Mouse (Mus musculus) embryonic facial prominence, embryonic 13.5 days (tissue): ENCODE measurements around the gene Cox6b1. TPM values are rescaled to one million over a fixed set of nuclear protein-coding genes. Genes with fewer than 3 reads are reported as not detected.
A peak's percentile ranks its signal among the peaks of the same experiment; 100 is the strongest.

ENCODE experiments used
- ATAC-seq: fragments of 200-750 bp; cut with Nextera tagmentation; 2 replicates; pipeline ENCODE4 v1.8.0; 2017; ENCODE audit warnings: low read depth; ENCODE audit not compliant: insufficient number of reproducible peaks, insufficient read depth, low FRiP score, low TSS enrichment
- H3K27ac ChIP-seq: fragments of 300-500 bp; sonication (generic); 2 replicates; pipeline ENCODE4 v1.5.1; 2015; ENCODE audit warnings: moderate library complexity, mild to moderate bottlenecking, inconsistent platforms
- H3K27me3 ChIP-seq: fragments of 300-500 bp; sonication (generic); 2 replicates; pipeline ENCODE4 v1.6.1; 2015; ENCODE audit warnings: mild to moderate bottlenecking, inconsistent platforms
- H3K36me3 ChIP-seq: fragments of 300-500 bp; sonication (generic); 2 replicates; pipeline ENCODE4 v1.6.1; 2015; ENCODE audit warnings: mild to moderate bottlenecking, inconsistent platforms
- H3K4me1 ChIP-seq: fragments of 300-500 bp; sonication (generic); 2 replicates; pipeline ENCODE4 v1.6.1; 2015; ENCODE audit warnings: inconsistent platforms
- H3K4me2 ChIP-seq: fragments of 300-500 bp; sonication (generic); 2 replicates; pipeline ENCODE4 v1.6.1; 2015; ENCODE audit warnings: moderate library complexity, mild to moderate bottlenecking, inconsistent platforms
- H3K4me3 ChIP-seq: fragments of 300-500 bp; sonication (generic); 2 replicates; pipeline ENCODE4 v1.5.1; 2015; ENCODE audit warnings: mild to moderate bottlenecking, inconsistent platforms
- H3K9ac ChIP-seq: fragments of 300-500 bp; sonication (generic); 2 replicates; pipeline ENCODE4 v1.6.1; 2015; ENCODE audit warnings: mild to moderate bottlenecking, inconsistent platforms
- H3K9me3 ChIP-seq: fragments of 300-500 bp; sonication (generic); 2 replicates; pipeline ENCODE4 v1.6.1; 2016; ENCODE audit warnings: inconsistent platforms
- WGBS: fragments of 180-500 bp; shearing (Covaris S2); methylation state at CpG from one replicate; pipeline ENCODE4 v1.1.7; 2015; ENCODE audit warnings: mixed read lengths; 5-methylcytosine and 5-hydroxymethylcytosine counted together
- polyA plus RNA-seq: library from polyadenylated mRNA; unstranded; fragments of >200 nt; fragmentation: Nextera tagmentation; extraction: Ambion mirVana; gene quantifications from 2 replicates; pipeline ENCODE4 v1.2.1, GENCODE M21; 2015

The Cox6b1 gene
- 818 and 841 TPM in 2 replicates for polyA plus RNA-seq

- H3K27ac ChIP-seq, result peak within 1 kb of the TSS; percentile 48
- peak; percentile 84 for ATAC-seq
- H3K4me2 ChIP-seq, result peak within 1 kb of the TSS; percentile 91
- peaks cover 14% of the 10 kb centered on the region for H3K27me3 ChIP-seq
- H3K4me1 ChIP-seq, result peaks cover 9% of the 10 kb centered on the region
- peak within 1 kb of the TSS; percentile 91 for H3K9ac ChIP-seq
- peaks cover 34% of the 10 kb centered on the region for H3K36me3 ChIP-seq
- no peaks in the 10 kb centered on the region for H3K9me3 ChIP-seq
- H3K4me3 ChIP-seq, result peak within 1 kb of the TSS; percentile 83
- WGBS, result 2% methylated on average over 44 of the region's 44 CpGs
Observed at GRCm38 (mm10) chr7:30625530-30626384, at the start of gene Cox6b1. Gene Cox6b1 (minus strand): TSS chr7:30626151.

- no peaks in the 10 kb centered on the region for H3K4me1 ChIP-seq
- no peak within 1 kb of the TSS for H3K27ac ChIP-seq
Observed at GRCm38 (mm10) chr7:30671480-30671879, 45.5 kb upstream of the Cox6b1 start, which contains the start of gene Pmis2. Gene Pmis2 (minus strand): TSS chr7:30671605.

GRCm38 (mm10) chr7:30669229-30669628, 43.3 kb upstream of the Cox6b1 start:
- Histone ChIP-seq H3K9me3 (no peaks in the 10 kb centered on the region), H3K27me3 (peaks cover 8% of the 10 kb centered on the region; the same call in 1 of the 2 replicates), H3K4me2 (no peak overlapping the region), H3K4me1 (peaks cover 7% of the 10 kb centered on the region; the same call in 1 of the 2 replicates), H3K27ac (no peak overlapping the region), H3K36me3 (no peaks in the 10 kb centered on the region), H3K4me3 (no peak overlapping the region), H3K9ac (no peak overlapping the region)
- no peak for ATAC-seq
- WGBS, result 38% methylated on average over 3 of the region's 3 CpGs

More at GRCm38 (mm10) chr7:30671480-30671879, 45.5 kb upstream of the Cox6b1 start, which contains the start of gene Pmis2:
- H3K4me3 ChIP-seq, result no peak within 1 kb of the TSS
- 68% methylated on average over 9 of the region's 9 CpGs for WGBS
- no peak for ATAC-seq
- no peaks in the 10 kb centered on the region for H3K36me3 ChIP-seq
- H3K27me3 ChIP-seq, result peaks cover 8% of the 10 kb centered on the region; the same call in 1 of the 2 replicates
- H3K4me2 ChIP-seq, result no peak within 1 kb of the TSS
- no peaks in the 10 kb centered on the region for H3K9me3 ChIP-seq
- H3K9ac ChIP-seq, result no peak within 1 kb of the TSS

GRCm38 (mm10) chr7:30665321-30665720, 39.4 kb upstream of the Cox6b1 start:
- Histone ChIP-seq H3K4me1 (peaks cover 7% of the 10 kb centered on the region; the same call in 1 of the 2 replicates), H3K4me2 (peak overlapping the region; percentile 84), H3K27ac (peak overlapping the region; percentile 71; the same call in 1 of the 2 replicates), H3K36me3 (peaks cover 24% of the 10 kb centered on the region), H3K27me3 (0 out of 2 replicates have a peak, but pooled peaks cover 5% of the 10 kb centered on the region), H3K9me3 (no peaks in the 10 kb centered on the region), H3K4me3 (peak overlapping the region; percentile 74), H3K9ac (peak overlapping the region; percentile 84)
- WGBS, result 8% methylated on average over 11 of the region's 11 CpGs
- ATAC-seq, result peak; percentile 50; the same call in 1 of the 2 replicates

- peaks cover 31% of the 10 kb centered on the region for H3K36me3 ChIP-seq
- H3K4me3 ChIP-seq, result peak within 1 kb of the TSS; percentile 74
- peak within 1 kb of the TSS; percentile 71 for H3K27ac ChIP-seq
- peaks cover 7% of the 10 kb centered on the region; the same call in 1 of the 2 replicates for H3K4me1 ChIP-seq
- 0 out of 2 replicates have a peak, but pooled peaks cover 5% of the 10 kb centered on the region for H3K27me3 ChIP-seq
- under 1% methylated on average over 34 of the region's 34 CpGs for whole genome bisulfite sequencing
- H3K9ac ChIP-seq, result peak within 1 kb of the TSS; percentile 84
- H3K9me3 ChIP-seq, result no peaks in the 10 kb centered on the region
- peak within 1 kb of the TSS; percentile 84 for H3K4me2 ChIP-seq
- ATAC-seq, result peak; percentile 85
Observed at GRCm38 (mm10) chr7:30664529-30665200, 38.7 kb upstream of the Cox6b1 start, which contains the start of gene Haus5. Gene Haus5 (minus strand): TSS chr7:30664994.

- whole genome bisulfite sequencing, result 1% methylated on average over 59 of the region's 59 CpGs
- ATAC-seq, result peak; percentile 98
- H3K4me3 ChIP-seq, result peak within 1 kb of the TSS; percentile 94
Observed at GRCm38 (mm10) chr7:30649591-30650540, 23.9 kb upstream of the Cox6b1 start, which contains the start of gene Rbm42. Gene Rbm42 (minus strand): TSS chr7:30650317.

GRCm38 (mm10) chr7:30639083-30639482, 13.1 kb upstream of the Cox6b1 start:
- 12% methylated on average over 4 of the region's 4 CpGs for WGBS
- peaks cover 5% of the 10 kb centered on the region for H3K4me1 ChIP-seq
- H3K9ac ChIP-seq, result no peak overlapping the region

More at GRCm38 (mm10) chr7:30649591-30650540, 23.9 kb upstream of the Cox6b1 start, which contains the start of gene Rbm42:
- no peaks in the 10 kb centered on the region for H3K27me3 ChIP-seq
- peaks cover 13% of the 10 kb centered on the region for H3K4me1 ChIP-seq
- H3K27ac ChIP-seq, result peak within 1 kb of the TSS; percentile 66; the same call in 1 of the 2 replicates
- no peaks in the 10 kb centered on the region for H3K9me3 ChIP-seq
- H3K36me3 ChIP-seq, result peaks cover 67% of the 10 kb centered on the region
- peak within 1 kb of the TSS; percentile 97 for H3K4me2 ChIP-seq
- H3K9ac ChIP-seq, result peak within 1 kb of the TSS; percentile 95

GRCm38 (mm10) chr7:30636395-30636794, 10.4 kb upstream of the Cox6b1 start:
- Histone ChIP-seq H3K4me1 (peaks cover 10% of the 10 kb centered on the region), H3K27me3 (peaks cover 59% of the 10 kb centered on the region), H3K9me3 (no peaks in the 10 kb centered on the region), H3K4me3 (no peak overlapping the region), H3K9ac (no peak overlapping the region), H3K4me2 (no peak overlapping the region), H3K36me3 (peaks cover 17% of the 10 kb centered on the region), H3K27ac (no peak overlapping the region)
- 24% methylated on average over 11 of the region's 11 CpGs for WGBS
- ATAC-seq, result no peak

More at GRCm38 (mm10) chr7:30639083-30639482, 13.1 kb upstream of the Cox6b1 start:
- Histone ChIP-seq H3K36me3 (peaks cover 44% of the 10 kb centered on the region), H3K27ac (no peak overlapping the region), H3K9me3 (no peaks in the 10 kb centered on the region), H3K4me3 (no peak overlapping the region), H3K4me2 (no peak overlapping the region), H3K27me3 (peaks cover 33% of the 10 kb centered on the region)
- no peak for ATAC-seq

- 3% methylated on average over 5 of the region's 5 CpGs for WGBS
- Histone ChIP-seq H3K4me1 (peaks cover 10% of the 10 kb centered on the region), H3K4me2 (peak within 1 kb of the TSS; percentile 45), H3K36me3 (peaks cover 11% of the 10 kb centered on the region), H3K9me3 (no peaks in the 10 kb centered on the region), H3K4me3 (peak within 1 kb of the TSS; percentile 29), H3K27me3 (peaks cover 64% of the 10 kb centered on the region), H3K27ac (no peak within 1 kb of the TSS), H3K9ac (no peak within 1 kb of the TSS)
- no peak for ATAC-seq
Observed at GRCm38 (mm10) chr7:30635752-30636151, 9.8 kb upstream of the Cox6b1 start, which contains the start of gene Etv2. Gene Etv2 (minus strand): TSS chr7:30635852.

GRCm38 (mm10) chr7:30634621-30635020, 8.7 kb upstream of the Cox6b1 start:
- no peaks in the 10 kb centered on the region for H3K9me3 ChIP-seq
- under 1% methylated on average over 18 of the region's 20 CpGs for WGBS
- no peaks in the 10 kb centered on the region for H3K36me3 ChIP-seq
- no peak overlapping the region for H3K9ac ChIP-seq
- peaks cover 69% of the 10 kb centered on the region for H3K27me3 ChIP-seq
- H3K4me1 ChIP-seq, result peaks cover 10% of the 10 kb centered on the region
- no peak for ATAC-seq
- H3K4me3 ChIP-seq, result peak overlapping the region; percentile 29
- H3K27ac ChIP-seq, result no peak overlapping the region
- H3K4me2 ChIP-seq, result peak overlapping the region; percentile 45
